Mouse (Mus musculus) kidney, adult 2 months (tissue): ENCODE data around the gene Rpl10a. TPM values are rescaled to one million over a fixed set of nuclear protein-coding genes. Genes with fewer than 3 reads are reported as not detected.
A peak's percentile ranks its signal among the peaks of the same experiment; 100 is the strongest.

Experiments used
- DNase-seq: peaks from one replicate; pipeline ENCODE4 v3.0.0; 2021
- H3K27ac ChIP-seq: fragments of 200-500 bp; 2 replicates; pipeline ENCODE4 v1.5.1; 2012; ENCODE audit warnings: low read depth, low read length, control low read depth, inconsistent platforms; ENCODE audit not compliant: insufficient read depth
- H3K27me3 ChIP-seq: fragments of 200-500 bp; replicated peaks from 2 replicates; pipeline ENCODE4 v1.6.1; 2012; ENCODE audit warnings: mild to moderate bottlenecking, moderate library complexity, low read length, inconsistent platforms; ENCODE audit not compliant: control insufficient read depth, insufficient read depth
- H3K36me3 ChIP-seq: fragments of 200-500 bp; 2 replicates; pipeline ENCODE4 v1.6.1; 2012; ENCODE audit warnings: mild to moderate bottlenecking, moderate library complexity, low read length, inconsistent platforms; ENCODE audit not compliant: control insufficient read depth, insufficient read depth
- H3K4me1 ChIP-seq: fragments of 200-500 bp; 2 replicates; pipeline ENCODE4 v1.6.1; 2011; ENCODE audit warnings: low read length; ENCODE audit not compliant: control insufficient read depth, insufficient read depth
- H3K4me3 ChIP-seq: fragments of 200-500 bp; 2 replicates; pipeline ENCODE4 v1.5.1; 2011; ENCODE audit warnings: mild to moderate bottlenecking, low read depth, low read length, control low read depth; ENCODE audit not compliant: insufficient read depth
- CTCF ChIP-seq: fragments of 200-500 bp; conservative IDR thresholded peaks from 2 replicates; pipeline ENCODE4 v1.5.1; 2011; ENCODE audit warnings: low read depth, mild to moderate bottlenecking, control low read depth, low read length, moderate library complexity, mixed read lengths; ENCODE audit not compliant: insufficient read depth, insufficient read length
- POLR2A ChIP-seq: fragments of 200-500 bp; IDR thresholded peaks from one replicate; pipeline ENCODE4 v1.6.1; 2011; ENCODE audit warnings: low read depth, low read length, control low read depth
- WGBS: fragments of 180-500 bp; shearing (Covaris S2); methylation state at CpG from one replicate; pipeline ENCODE4 v1.1.7; 2018; 5-methylcytosine and 5-hydroxymethylcytosine counted together
- polyA plus RNA-seq: library from polyadenylated mRNA; depleted of rRNA; stranded (reverse); fragments of >200 nt; gene quantifications from 2 replicates; pipeline ENCODE4 v1.2.3, GENCODE M21; 2012

Gene Rpl10a
- polyA plus RNA-seq, 1 experiment = 2,603 TPM

- peak; percentile 90 for DNase-seq
- Histone ChIP-seq H3K27ac (no peak overlapping the region), H3K36me3 (no peaks in the 10 kb centered on the region), H3K27me3 (no peaks in the 10 kb centered on the region), H3K4me3 (no peak overlapping the region), H3K4me1 (no peaks in the 10 kb centered on the region)
- 7% methylated on average over 18 of the region's 18 CpGs for WGBS
- TF ChIP-seq POLR2A (no peak), CTCF (peak; percentile 93)
Measured at GRCm38 (mm10) chr17:28308297-28309195, 19.7 kb upstream of the Rpl10a start.

GRCm38 (mm10) chr17:28310831-28311230 lies 17.4 kb upstream of the Rpl10a start:
- peaks cover 6% of the 10 kb centered on the region; the same call in 1 of the 2 replicates for H3K4me1 ChIP-seq
- DNase-seq = no peak
- H3K27me3 ChIP-seq = no peaks in the 10 kb centered on the region
- 87% methylated on average over 3 of the region's 3 CpGs for WGBS
- no peaks in the 10 kb centered on the region for H3K36me3 ChIP-seq
- TF ChIP-seq CTCF = no peak
- TF ChIP-seq POLR2A = no peak
- H3K4me3 ChIP-seq = no peak overlapping the region
- no peak overlapping the region for H3K27ac ChIP-seq

- Histone ChIP-seq H3K36me3 (no peaks in the 10 kb centered on the region), H3K27me3 (no peaks in the 10 kb centered on the region), H3K27ac (no peak overlapping the region), H3K4me1 (peaks cover 6% of the 10 kb centered on the region; the same call in 1 of the 2 replicates), H3K4me3 (no peak overlapping the region)
- TF ChIP-seq CTCF (no peak), POLR2A (no peak)
- DNase-seq = no peak
- WGBS = 79% methylated on average over 5 of the region's 5 CpGs
Measured at GRCm38 (mm10) chr17:28311366-28312132, 16.7 kb upstream of the Rpl10a start.

GRCm38 (mm10) chr17:28312232-28313211 lies 15.7 kb upstream of the Rpl10a start:
- no peak; the same call in 1 of the 2 replicates for TF ChIP-seq CTCF
- TF ChIP-seq POLR2A = no peak
- no peak for DNase-seq
- peaks cover 6% of the 10 kb centered on the region; the same call in 1 of the 2 replicates for H3K4me1 ChIP-seq
- no peaks in the 10 kb centered on the region for H3K27me3 ChIP-seq
- H3K4me3 ChIP-seq = peak overlapping the region; percentile 19; the same call in 1 of the 2 replicates
- WGBS = 29% methylated on average over 17 of the region's 17 CpGs
- no peaks in the 10 kb centered on the region for H3K36me3 ChIP-seq
- H3K27ac ChIP-seq = no peak overlapping the region

- TF ChIP-seq POLR2A = peak; percentile 60
- no peak for TF ChIP-seq CTCF
- WGBS = under 1% methylated on average over 65 of the region's 69 CpGs
- peaks cover 6% of the 10 kb centered on the region; the same call in 1 of the 2 replicates for H3K4me1 ChIP-seq
- no peaks in the 10 kb centered on the region for H3K27me3 ChIP-seq
- H3K27ac ChIP-seq = peak within 1 kb of the TSS; percentile 36
- peak; percentile 99 for DNase-seq
- H3K36me3 ChIP-seq = no peaks in the 10 kb centered on the region
- H3K4me3 ChIP-seq = peak within 1 kb of the TSS; percentile 71
Measured at GRCm38 (mm10) chr17:28313212-28313879, 14.9 kb upstream of the Rpl10a start, which contains the start of gene Fance. Fance (plus strand) TSS chr17:28313519.

GRCm38 (mm10) chr17:28313880-28314225 lies 14.4 kb upstream of the Rpl10a start:
- TF ChIP-seq CTCF = no peak
- no peak for TF ChIP-seq POLR2A
- 1% methylated on average over 11 of the region's 11 CpGs for WGBS
- H3K4me1 ChIP-seq = peaks cover 6% of the 10 kb centered on the region; the same call in 1 of the 2 replicates
- H3K4me3 ChIP-seq = peak overlapping the region; percentile 71
- no peaks in the 10 kb centered on the region for H3K36me3 ChIP-seq
- no peaks in the 10 kb centered on the region for H3K27me3 ChIP-seq
- DNase-seq = no peak
- H3K27ac ChIP-seq = no peak overlapping the region
